In genomic region chr8:47446312-47447046, GRCm38 (mm10) we compare ENCODE assay signal across 9 mouse cellular contexts. TPM values are rescaled to one million over a fixed set of nuclear protein-coding genes. Genes with fewer than 3 reads are reported as not detected.
DNase-seq lines count a peak whose midpoint lies in the region; ATAC-seq lines count a peak whose summit lies in the region.
"Had no signal": no experiment of that assay in that cellular context is flagged by ENCODE, and none has a peak within 500 bp of the region (broad histone marks: within the 10 kb centered on the region; RNA-seq: fewer than 3 reads in every experiment).

Gene Stox2, minus strand, starts transcription at chr8:47446362.

- ATAC-seq in kidney, embryonic 14.5 days (ENCODE audit: low FRiP score, low TSS enrichment), result no peak
- no peak for ATAC-seq in embryonic facial prominence, embryonic 13.5 days (ENCODE audit: insufficient number of reproducible peaks, insufficient read depth, low FRiP score, low TSS enrichment, low read depth)
- no peak for ATAC-seq in hindbrain, embryonic 16.5 days
- no peak for ATAC-seq in midbrain, embryonic 16.5 days
- ATAC-seq in monocyte, adult 5-6 weeks (replicated peaks; ENCODE audit: insufficient number of reproducible peaks, low FRiP score, low TSS enrichment, poor library complexity, severe bottlenecking), result no peak

- no peaks in the 10 kb centered on the region for H3K27me3 ChIP-seq in kidney, embryonic 14.5 days (ENCODE audit: control insufficient read depth, insufficient read depth, low read length)
- no peaks in the 10 kb centered on the region for H3K27me3 ChIP-seq in embryonic facial prominence, embryonic 13.5 days
- H3K27me3 ChIP-seq in hindbrain, embryonic 16.5 days (replicated peaks; ENCODE audit: control insufficient read depth, insufficient read depth, low read length), result no peaks in the 10 kb centered on the region
- no peaks in the 10 kb centered on the region for H3K27me3 ChIP-seq in midbrain, embryonic 16.5 days (ENCODE audit: control insufficient read depth, insufficient read depth, low read depth, low read length)

- H3K27ac ChIP-seq in kidney, embryonic 14.5 days (ENCODE audit: low read depth, low read length), result no peak within 1 kb of the TSS
- H3K27ac ChIP-seq in embryonic facial prominence, embryonic 13.5 days, result no peak within 1 kb of the TSS
- H3K27ac ChIP-seq in hindbrain, embryonic 16.5 days (ENCODE audit: low read depth, low read length), result no peak within 1 kb of the TSS
- no peak within 1 kb of the TSS for H3K27ac ChIP-seq in midbrain, embryonic 16.5 days (ENCODE audit: low read length)
- H3K27ac ChIP-seq: liver, embryonic 14.5 days had no signal

- H3K36me3 ChIP-seq in kidney, embryonic 14.5 days (ENCODE audit: control insufficient read depth, insufficient read depth, low read length), result no peaks in the 10 kb centered on the region
- H3K36me3 ChIP-seq in embryonic facial prominence, embryonic 13.5 days, result no peaks in the 10 kb centered on the region
- no peaks in the 10 kb centered on the region for H3K36me3 ChIP-seq in hindbrain, embryonic 16.5 days (ENCODE audit: control insufficient read depth, insufficient read depth, low read length)
- H3K36me3 ChIP-seq in midbrain, embryonic 16.5 days (ENCODE audit: control insufficient read depth, insufficient read depth, low read length), result no peaks in the 10 kb centered on the region

- no peaks in the 10 kb centered on the region for H3K9me3 ChIP-seq in kidney, embryonic 14.5 days (ENCODE audit: control insufficient read depth, low read length)
- no peaks in the 10 kb centered on the region for H3K9me3 ChIP-seq in embryonic facial prominence, embryonic 13.5 days
- peaks cover 6% of the 10 kb centered on the region for H3K9me3 ChIP-seq in hindbrain, embryonic 16.5 days (ENCODE audit: control insufficient read depth, low read length)
- no peaks in the 10 kb centered on the region for H3K9me3 ChIP-seq in midbrain, embryonic 16.5 days (replicated peaks; ENCODE audit: control insufficient read depth, low read length, poor library complexity, severe bottlenecking)

- no peak within 1 kb of the TSS for H3K9ac ChIP-seq in kidney, embryonic 14.5 days (ENCODE audit: low read depth, low read length)
- no peak within 1 kb of the TSS for H3K9ac ChIP-seq in embryonic facial prominence, embryonic 13.5 days
- no peak within 1 kb of the TSS for H3K9ac ChIP-seq in hindbrain, embryonic 16.5 days (ENCODE audit: low read depth, low read length)
- H3K9ac ChIP-seq in midbrain, embryonic 16.5 days (ENCODE audit: low read depth, low read length), result no peak within 1 kb of the TSS
- H3K9ac ChIP-seq: liver, embryonic 14.5 days had no signal

- no peak for DNase-seq in kidney, adult 8-10 months
- DNase-seq in frontal cortex, postnatal 10 days (ENCODE audit: low spot score in 2 of 2), result no peak
- DNase-seq in right cerebral cortex, postnatal 14 days, result no peak

- H3K4me2 ChIP-seq in kidney, embryonic 14.5 days (replicated peaks; ENCODE audit: low read depth, low read length), result no peak within 1 kb of the TSS
- H3K4me2 ChIP-seq in embryonic facial prominence, embryonic 13.5 days, result no peak within 1 kb of the TSS
- H3K4me2 ChIP-seq in hindbrain, embryonic 16.5 days (ENCODE audit: low read length), result no peak within 1 kb of the TSS
- H3K4me2 ChIP-seq in midbrain, embryonic 16.5 days (ENCODE audit: low read length), result no peak within 1 kb of the TSS

- no peaks in the 10 kb centered on the region for H3K4me1 ChIP-seq in kidney, embryonic 14.5 days (ENCODE audit: control insufficient read depth, insufficient read depth, low read length)
- H3K4me1 ChIP-seq in embryonic facial prominence, embryonic 13.5 days, result no peaks in the 10 kb centered on the region
- no peaks in the 10 kb centered on the region for H3K4me1 ChIP-seq in hindbrain, embryonic 16.5 days (ENCODE audit: control insufficient read depth, insufficient read depth, low read depth, low read length)
- no peaks in the 10 kb centered on the region for H3K4me1 ChIP-seq in midbrain, embryonic 16.5 days (ENCODE audit: control insufficient read depth, insufficient read depth, low read length)

- no peak within 1 kb of the TSS for H3K4me3 ChIP-seq in kidney, embryonic 14.5 days (ENCODE audit: low read length)
- no peak within 1 kb of the TSS for H3K4me3 ChIP-seq in embryonic facial prominence, embryonic 13.5 days
- H3K4me3 ChIP-seq in hindbrain, embryonic 16.5 days (ENCODE audit: low read length), result no peak within 1 kb of the TSS
- H3K4me3 ChIP-seq in midbrain, embryonic 16.5 days (ENCODE audit: low read depth, low read length), result no peak within 1 kb of the TSS

- WGBS in kidney, embryonic 14.5 days, result 81% methylated on average over 19 of the region's 19 CpGs
- WGBS in embryonic facial prominence, embryonic 13.5 days, result 75% methylated on average over 19 of the region's 19 CpGs
- WGBS in hindbrain, embryonic 16.5 days, result 73% methylated on average over 19 of the region's 19 CpGs
- 82% methylated on average over 19 of the region's 19 CpGs for WGBS in midbrain, embryonic 16.5 days

RNA-seq across cellular contexts. Expression of gene Stox2, which starts in this region (rescaled TPM):
- polyA plus RNA-seq in kidney, embryonic 14.5 days (2014; fragmentation: Nextera tagmentation; extraction: Ambion mirVana), result 12.2 and 16.4 TPM in 2 replicates
- polyA plus RNA-seq in embryonic facial prominence, embryonic 13.5 days (2015; fragmentation: Nextera tagmentation; extraction: Ambion mirVana), result 22.3 and 22.4 TPM in 2 replicates
- 28.5 and 30.3 TPM in 2 replicates for polyA plus RNA-seq in hindbrain, embryonic 16.5 days (2015; fragmentation: Nextera tagmentation; extraction: Ambion mirVana)
- polyA plus RNA-seq in midbrain, embryonic 16.5 days (2015; fragmentation: Nextera tagmentation; extraction: Ambion mirVana), result 37.8 and 38.0 TPM in 2 replicates
- total RNA-seq in monocyte, adult 5-6 weeks (2017), result not detected in 3 replicates
